Mouse (Mus musculus) spleen, adult 2 months (tissue): ENCODE data around the gene Pfdn4.

Experiments
- CTCF ChIP-seq: fragments of 200-500 bp; IDR thresholded peaks from 2 replicates; pipeline ENCODE4 v1.5.1; 2011; ENCODE audit warnings: mild to moderate bottlenecking, inconsistent platforms; ENCODE audit not compliant: insufficient read depth, insufficient read length, insufficient replicate concordance; ENCODE audit errors: extremely low read depth
- POLR2A ChIP-seq: fragments of 200-500 bp; IDR thresholded peaks from 2 replicates; pipeline ENCODE4 v1.6.1; 2011; ENCODE audit warnings: low read depth, low read length, inconsistent platforms

DNA sequence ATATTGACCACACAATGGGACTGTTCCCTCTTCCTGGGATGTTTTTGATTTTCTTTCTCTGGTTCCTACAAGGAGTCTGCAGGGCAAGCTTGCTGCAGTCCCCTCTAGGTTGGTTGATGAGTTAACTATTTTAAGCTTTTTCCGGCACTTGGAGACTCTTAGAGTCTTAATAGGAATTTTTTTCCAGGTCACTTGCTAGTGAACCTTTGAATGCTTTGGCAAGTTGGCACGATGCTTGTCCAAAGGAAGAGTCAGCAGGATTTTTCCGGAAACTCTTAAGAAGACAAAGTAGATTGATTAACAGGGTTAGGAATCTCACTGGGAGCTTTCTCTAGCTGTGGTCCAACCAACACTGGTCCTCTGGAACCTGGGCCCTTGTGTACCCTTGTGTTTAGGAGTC lies 21.1 kb upstream of the Pfdn4 start:
- no peak for TF ChIP-seq CTCF
- TF ChIP-seq POLR2A: no peak
